Mouse (Mus musculus) CH12.LX (cell line): ENCODE results near the gene Foxk2. TPM values are rescaled to one million over a fixed set of nuclear protein-coding genes. Genes with fewer than 3 reads are reported as not detected.

ENCODE experiments used
- DNase-seq: peaks from one replicate; pipeline ENCODE4 v3.0.0-alpha.2; 2013; ENCODE audit errors: extremely low read depth
- H3K27ac ChIP-seq: 2 replicates; pipeline ENCODE4 v1.5.1; 2012; ENCODE audit warnings: low read depth, mild to moderate bottlenecking, control low read depth, moderate library complexity; ENCODE audit not compliant: insufficient read depth
- H3K27me3 ChIP-seq: replicated peaks from 2 replicates; pipeline ENCODE3; 2012; ENCODE audit warnings: inconsistent platforms
- H3K36me3 ChIP-seq, 2 experiments: replicated peaks in 1 of 2; 2 replicates each; pipeline versions ENCODE3 to v1.6.1; 2012; ENCODE audit warnings: inconsistent platforms in 1 of 2, low read length in 1 of 2, mild to moderate bottlenecking in 1 of 2, mixed read lengths in 1 of 2, moderate library complexity in 1 of 2; ENCODE audit not compliant: control insufficient read depth in 1 of 2, insufficient read depth in 1 of 2
- H3K4me1 ChIP-seq, 2 experiments: 2 replicates each; pipeline ENCODE4 v1.6.1; 2012; ENCODE audit warnings: inconsistent platforms in 1 of 2, moderate library complexity in 1 of 2; ENCODE audit not compliant: insufficient read depth in 2 of 2, control insufficient read depth in 1 of 2
- H3K4me2 ChIP-seq: 2 replicates; pipeline ENCODE4 v1.6.1; 2012; ENCODE audit warnings: low read depth, mild to moderate bottlenecking, control low read depth; ENCODE audit not compliant: poor library complexity, insufficient read depth, severe bottlenecking
- H3K4me3 ChIP-seq, 3 experiments: fragments of 150-350 bp in 1 of 3; sonication (generic) in 1 of 3; replicated peaks in 1 of 3; 2 replicates each; pipeline versions ENCODE3 to v1.5.1; 2011 to 2012; ENCODE audit warnings: low read depth in 2 of 3, low read length in 2 of 3, mild to moderate bottlenecking in 2 of 3, moderate library complexity in 2 of 3, control low read depth in 1 of 3, improper control_type of control experiment in 1 of 3, inconsistent platforms in 1 of 3, mixed read lengths in 1 of 3; ENCODE audit not compliant: poor library complexity in 1 of 3
- H3K79me2 ChIP-seq: replicated peaks from 2 replicates; pipeline ENCODE4 v1.6.1; 2012; ENCODE audit warnings: mild to moderate bottlenecking, moderate library complexity; ENCODE audit not compliant: control insufficient read depth, poor library complexity, insufficient read depth, severe bottlenecking; ENCODE audit errors: extremely low read depth
- H3K9ac ChIP-seq: 2 replicates; pipeline ENCODE4 v1.6.1; 2012; ENCODE audit warnings: low read depth, mild to moderate bottlenecking, control low read depth, moderate library complexity; ENCODE audit not compliant: insufficient read depth
- H3K9me3 ChIP-seq: replicated peaks from 2 replicates; pipeline ENCODE3; 2012; ENCODE audit warnings: low read length, inconsistent platforms, mixed read lengths
- BHLHE40 ChIP-seq: IDR thresholded peaks from 2 replicates; pipeline ENCODE4 v1.6.1; 2011; ENCODE audit warnings: mild to moderate bottlenecking, low read depth, low read length, improper control_type of control experiment
- E2F4 ChIP-seq: IDR thresholded peaks from 2 replicates; pipeline ENCODE4 v1.6.1; 2011; ENCODE audit warnings: low read depth, low read length, improper control_type of control experiment; ENCODE audit not compliant: insufficient replicate concordance
- ELF1 ChIP-seq: IDR thresholded peaks from 2 replicates; pipeline ENCODE4 v1.6.1; 2014; ENCODE audit warnings: low read depth, mild to moderate bottlenecking, inconsistent platforms, low read length, improper control_type of control experiment
- EP300 ChIP-seq: IDR thresholded peaks from 2 replicates; pipeline ENCODE4 v1.6.1; 2011; ENCODE audit warnings: low read length, improper control_type of control experiment
- ETS1 ChIP-seq: conservative IDR thresholded peaks from 2 replicates; pipeline ENCODE4 v1.6.1; 2012; ENCODE audit warnings: low read depth, mild to moderate bottlenecking, inconsistent platforms, low read length, improper control_type of control experiment, moderate library complexity
- HCFC1 ChIP-seq: IDR thresholded peaks from 2 replicates; pipeline ENCODE4 v1.6.1; 2012; ENCODE audit warnings: low read depth, mild to moderate bottlenecking, inconsistent platforms, low read length, improper control_type of control experiment
- IRF4 ChIP-seq: IDR thresholded peaks from 2 replicates; pipeline ENCODE4 v1.6.1; 2014; ENCODE audit warnings: low read depth, mild to moderate bottlenecking, inconsistent platforms, low read length, improper control_type of control experiment
- JUN ChIP-seq: IDR thresholded peaks from 2 replicates; pipeline ENCODE4 v1.6.1; 2011; ENCODE audit warnings: low read depth, mild to moderate bottlenecking, low read length, improper control_type of control experiment, moderate library complexity; ENCODE audit not compliant: insufficient read depth
- MAFK ChIP-seq: IDR thresholded peaks from 2 replicates; pipeline ENCODE4 v1.6.1; 2011; ENCODE audit warnings: low read length, improper control_type of control experiment; ENCODE audit not compliant: insufficient replicate concordance
- MAX ChIP-seq: IDR thresholded peaks from 2 replicates; pipeline ENCODE4 v1.6.1; 2011; ENCODE audit warnings: low read length, improper control_type of control experiment
- MAZ ChIP-seq: IDR thresholded peaks from 2 replicates; pipeline ENCODE4 v1.6.1; 2012; ENCODE audit warnings: low read depth, mild to moderate bottlenecking, inconsistent platforms, low read length, improper control_type of control experiment, moderate library complexity
- NRF1 ChIP-seq: IDR thresholded peaks from 2 replicates; pipeline ENCODE4 v1.6.1; 2014; ENCODE audit warnings: low read depth, mild to moderate bottlenecking, inconsistent platforms, low read length, improper control_type of control experiment, moderate library complexity
- PAX5 ChIP-seq: IDR thresholded peaks from 2 replicates; pipeline ENCODE4 v1.6.1; 2012; ENCODE audit warnings: low read length, inconsistent platforms, mixed read lengths
- POLR2AphosphoS2 ChIP-seq: IDR thresholded peaks from 2 replicates; pipeline ENCODE4 v1.6.1; 2011; ENCODE audit warnings: low read depth, low read length, improper control_type of control experiment
- RAD21 ChIP-seq: IDR thresholded peaks from 2 replicates; pipeline ENCODE4 v1.6.1; 2011; ENCODE audit warnings: low read depth, mild to moderate bottlenecking, low read length, improper control_type of control experiment, moderate library complexity
- RCOR1 ChIP-seq: conservative IDR thresholded peaks from 2 replicates; pipeline ENCODE4 v1.6.1; 2012; ENCODE audit warnings: low read depth, mild to moderate bottlenecking, inconsistent platforms, low read length, improper control_type of control experiment
- SIN3A ChIP-seq: IDR thresholded peaks from 2 replicates; pipeline ENCODE4 v1.6.1; 2012; ENCODE audit warnings: low read length, improper control_type of control experiment, inconsistent platforms
- TBP ChIP-seq: conservative IDR thresholded peaks from 2 replicates; pipeline ENCODE4 v1.6.1; 2011; ENCODE audit warnings: low read depth, low read length, improper control_type of control experiment
- TCF12 ChIP-seq: IDR thresholded peaks from 2 replicates; pipeline ENCODE4 v1.6.1; 2014; ENCODE audit warnings: low read depth, mild to moderate bottlenecking, inconsistent platforms, low read length, improper control_type of control experiment
- UBTF ChIP-seq: IDR thresholded peaks from 2 replicates; pipeline ENCODE4 v1.6.1; 2012; ENCODE audit warnings: low read depth, mild to moderate bottlenecking, inconsistent platforms, low read length, improper control_type of control experiment, moderate library complexity
- USF2 ChIP-seq: conservative IDR thresholded peaks from 2 replicates; pipeline ENCODE4 v1.6.1; 2011; ENCODE audit warnings: low read depth, low read length, improper control_type of control experiment
- ZKSCAN1 ChIP-seq: IDR thresholded peaks from 2 replicates; pipeline ENCODE4 v1.6.1; 2012; ENCODE audit warnings: low read depth, inconsistent platforms, low read length, improper control_type of control experiment, borderline replicate concordance
- ZMIZ1 ChIP-seq: IDR thresholded peaks from 2 replicates; pipeline ENCODE4 v1.6.1; 2012; ENCODE audit warnings: low read depth, mild to moderate bottlenecking, inconsistent platforms, low read length, improper control_type of control experiment
- ZNF384 ChIP-seq: IDR thresholded peaks from 2 replicates; pipeline ENCODE4 v1.6.1; 2012; ENCODE audit warnings: low read depth, low read length, improper control_type of control experiment, inconsistent platforms
- dilution Hi-C: fragments of 300-500 bp; cut with MboI; formaldehyde crosslinking; loops from 2 replicates; pipeline ENCODE4 v1.14.3; 2020; ENCODE audit warnings: low sequenced_read_pairs; ENCODE audit not compliant: extremely low pct_unique_long_range_greater_than_20kb, extremely low pct_ligation_motif_present
- in situ Hi-C: fragments of 300-500 bp; cut with MboI; formaldehyde crosslinking; loops from 3 replicates; pipeline ENCODE4 v1.14.3; 2019; ENCODE audit warnings: low sequenced_read_pairs, low pct_ligation_motif_present, low pct_unique_long_range_greater_than_20kb, mixed read lengths
- polyA plus RNA-seq: library from polyadenylated mRNA; unstranded; fragments of >175 nt; gene quantifications from 2 replicates; pipeline ENCODE4 v1.2.1, GENCODE M21; 2012; ENCODE audit warnings: low read depth; ENCODE audit not compliant: insufficient read length
- total RNA-seq, 2 experiments: library from RNA; depleted of rRNA; stranded (reverse); fragments of 300-350 nt in 1 of 2; fragments of >200 nt in 1 of 2; gene quantifications; 2 replicates each; pipeline ENCODE4 v1.2.3; 2012 to 2014

The Foxk2 gene
- total and polyA plus RNA-seq, 3 experiments, result 26.9 to 44.3 (median 41.2) TPM

DNA sequence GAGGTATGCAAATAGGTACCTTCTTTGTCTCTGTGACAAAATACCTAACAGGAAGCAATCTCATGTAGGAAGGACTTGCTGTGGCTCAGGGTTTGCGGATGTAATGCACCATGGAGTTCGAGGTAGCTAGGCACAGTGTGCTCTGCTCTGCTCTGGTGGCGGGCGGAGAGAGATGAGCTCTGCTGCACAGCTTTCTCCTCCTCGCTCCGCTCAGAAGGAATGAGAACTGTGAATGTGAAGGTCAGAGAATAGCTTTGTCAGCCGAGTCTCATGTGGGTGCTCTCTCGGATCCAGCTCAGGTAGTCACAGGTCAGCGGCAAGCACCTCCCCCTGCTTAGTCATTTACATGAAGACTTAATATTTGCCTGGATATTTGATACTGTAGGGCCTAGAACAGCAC, 40.5 kb downstream of the Foxk2 start:
- dilution Hi-C loops, result no loop called here
- TF ChIP-seq TCF12 (no peak), IRF4 (no peak), ZKSCAN1 (no peak), BHLHE40 (no peak), RAD21 (no peak), MAX (no peak), JUN (no peak), HCFC1 (no peak), ZMIZ1 (no peak), ELF1 (no peak), RCOR1 (no peak), USF2 (no peak), MAFK (no peak), ETS1 (no peak), E2F4 (no peak), NRF1 (no peak), MAZ (no peak)
- TF ChIP-seq, all 38 proteins: peak for 0
- H3K9ac ChIP-seq, result no peak overlapping the region
- no peak overlapping the region for H3K27ac ChIP-seq
- no peaks in the 10 kb centered on the region for H3K27me3 ChIP-seq
- H3K79me2 ChIP-seq, result no peaks in the 10 kb centered on the region
- peaks cover 72 to 91% of the 10 kb centered on the region in 2 experiments for H3K36me3 ChIP-seq
- DNase-seq, result no peak
- no peaks in the 10 kb centered on the region for H3K9me3 ChIP-seq
- H3K4me3 ChIP-seq, result no peak overlapping the region
- no peaks in the 10 kb centered on the region for H3K4me1 ChIP-seq
- in situ Hi-C loops, result no loop called here
- no peak overlapping the region for H3K4me2 ChIP-seq

DNA sequence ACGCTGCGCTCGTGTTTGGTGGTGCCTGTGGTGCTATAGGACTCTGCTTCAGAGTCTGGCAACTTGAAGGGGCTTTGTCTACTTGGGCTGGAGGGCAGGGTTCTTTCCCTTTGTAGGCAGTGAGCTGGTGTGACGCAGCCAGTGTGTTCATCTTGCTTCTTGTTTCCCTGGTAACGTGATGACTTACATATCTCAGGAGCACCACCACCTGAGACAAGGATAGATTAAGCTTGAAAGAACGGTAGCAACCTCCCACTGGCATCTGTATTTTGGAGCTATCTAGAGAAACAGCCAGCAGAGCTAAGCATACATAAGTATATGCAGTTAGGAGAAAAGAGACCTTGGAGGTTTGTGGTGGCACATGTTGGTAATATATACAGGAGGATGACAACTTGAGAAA, 45.6 kb downstream of the Foxk2 start:
- no peak overlapping the region for H3K4me3 ChIP-seq
- dilution Hi-C loops, result no loop called here
- H3K27me3 ChIP-seq, result no peaks in the 10 kb centered on the region
- peaks cover 73 to 87% of the 10 kb centered on the region in 2 experiments for H3K36me3 ChIP-seq
- no peak overlapping the region for H3K4me2 ChIP-seq
- no peaks in the 10 kb centered on the region for H3K79me2 ChIP-seq
- no peak for DNase-seq
- H3K9ac ChIP-seq, result no peak overlapping the region
- in situ Hi-C loops, result no loop called here
- H3K4me1 ChIP-seq, result no peaks in the 10 kb centered on the region
- peaks cover 4% of the 10 kb centered on the region for H3K9me3 ChIP-seq
- no peak overlapping the region for H3K27ac ChIP-seq
- TF ChIP-seq TBP (no peak), RCOR1 (no peak), USF2 (no peak), UBTF (no peak), SIN3A (no peak), NRF1 (no peak), POLR2AphosphoS2 (no peak), BHLHE40 (no peak), TCF12 (no peak), ZMIZ1 (no peak), ZNF384 (no peak), RAD21 (no peak), MAX (no peak), PAX5 (no peak), ZKSCAN1 (no peak), EP300 (no peak)
